Mouse (Mus musculus) A20 (cell line): Measurements from ENCODE around the gene Lclat1.

Experiments
- DNase-seq: peaks from one replicate; pipeline ENCODE4 v3.0.0-alpha.2; 2011; ENCODE audit warnings: low read depth, low spot score

Lclat1 gene

GRCm38 (mm10) chr17:73107158-73108157, at the start of gene Lclat1:
TSS of gene Lclat1 (plus strand) at chr17:73107985.
- DNase-seq, result peak; percentile 97

GRCm38 (mm10) chr17:73058319-73058718, 49.5 kb upstream of the Lclat1 start:
- DNase-seq, result no peak

DNA sequence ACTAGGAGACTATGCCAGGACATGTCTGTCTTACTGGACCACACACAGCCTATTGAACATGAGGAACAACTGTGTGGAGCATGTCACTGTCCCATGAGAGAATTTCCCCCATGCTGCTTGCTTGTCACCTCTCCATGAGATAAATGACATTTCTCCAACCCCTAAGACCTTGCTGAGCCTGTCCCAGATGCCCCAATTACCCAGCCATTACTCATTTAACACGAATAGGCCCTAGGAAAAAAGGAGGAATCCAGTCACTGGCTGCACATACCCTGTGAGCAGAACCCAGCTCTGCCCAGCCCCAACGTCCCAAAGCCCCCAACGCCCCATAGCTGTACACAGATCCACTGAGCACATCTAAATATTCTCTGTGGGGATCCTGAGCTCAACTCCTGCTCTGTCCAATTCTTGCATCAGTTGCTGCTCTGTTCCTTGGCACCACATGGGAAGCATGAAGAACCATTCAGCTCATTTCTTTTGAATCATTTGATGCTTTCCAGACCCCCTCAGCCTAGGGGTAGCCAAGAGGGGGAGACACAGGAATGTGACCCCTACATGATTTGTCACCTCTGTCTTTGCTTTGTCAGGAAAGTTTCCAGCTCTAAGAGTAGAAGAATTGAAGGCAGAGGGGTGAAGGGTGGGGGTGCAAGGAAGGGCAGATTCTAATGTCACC, 47.4 kb upstream of the Lclat1 start:
- no peak for DNase-seq

DNA sequence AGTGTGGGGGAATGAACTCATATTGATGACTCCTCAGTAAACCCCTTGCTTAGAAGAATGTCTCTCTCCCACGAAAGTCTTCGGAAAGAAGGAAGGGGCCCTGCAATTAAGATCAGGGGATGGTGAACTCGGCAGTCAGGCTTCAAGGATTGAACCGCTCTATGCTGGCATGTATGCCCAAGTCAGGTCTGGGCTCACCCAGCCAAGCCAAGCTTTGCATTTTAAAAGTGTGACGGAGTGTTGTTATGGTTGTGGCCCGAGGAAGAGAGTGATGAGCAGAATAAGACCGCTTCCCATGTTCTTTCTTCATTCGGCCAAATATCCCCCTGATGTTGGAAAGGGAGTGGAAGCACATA, 46.9 kb upstream of the Lclat1 start:
- no peak for DNase-seq

DNA sequence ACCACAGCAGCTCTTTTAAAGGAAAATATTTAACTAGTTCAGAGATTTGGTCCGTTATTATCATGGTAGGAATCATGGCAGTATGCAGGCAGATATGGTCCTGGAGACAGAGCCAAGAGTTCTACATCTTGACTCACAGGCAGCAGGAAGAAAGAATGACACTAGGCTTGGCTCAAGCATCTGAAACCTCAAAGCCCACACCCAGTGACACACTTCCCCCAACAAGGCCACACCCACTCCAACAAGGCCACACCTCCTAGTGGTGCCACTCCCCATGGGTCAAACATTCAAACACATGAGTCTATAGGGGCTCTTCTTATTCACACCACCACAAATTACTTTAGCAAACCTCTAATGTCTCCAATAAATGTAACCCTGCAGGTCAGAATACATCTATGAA, 45.1 kb upstream of the Lclat1 start:
- no peak for DNase-seq

GRCm38 (mm10) chr17:73063299-73063698, 44.5 kb upstream of the Lclat1 start:
- no peak for DNase-seq

- DNase-seq, result no peak
These were observed 44.0 kb upstream of the Lclat1 start for GRCm38 (mm10) chr17:73063781-73064180.

- no peak for DNase-seq
These were observed 41.2 kb upstream of the Lclat1 start for GRCm38 (mm10) chr17:73066387-73067169.

DNA sequence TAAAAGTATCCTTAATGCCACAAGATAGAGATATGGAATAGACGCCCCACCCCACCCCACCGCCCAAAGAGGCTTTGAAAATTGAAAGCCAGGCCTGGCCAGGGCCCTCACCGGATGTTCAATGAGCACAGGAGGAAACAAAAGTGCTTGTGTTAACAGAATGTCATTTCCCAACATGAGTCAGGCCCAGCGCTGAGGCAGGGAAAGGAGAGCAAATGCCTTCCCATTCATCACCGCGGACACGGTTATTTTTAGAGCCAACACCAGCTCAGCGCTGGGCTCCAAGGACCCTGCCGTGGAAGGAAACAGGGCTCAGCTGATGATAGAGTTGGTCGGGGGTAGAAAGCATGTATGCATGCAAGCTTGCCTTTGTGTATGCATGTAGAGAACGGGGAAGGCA, 40.4 kb upstream of the Lclat1 start:
- no peak for DNase-seq

DNA sequence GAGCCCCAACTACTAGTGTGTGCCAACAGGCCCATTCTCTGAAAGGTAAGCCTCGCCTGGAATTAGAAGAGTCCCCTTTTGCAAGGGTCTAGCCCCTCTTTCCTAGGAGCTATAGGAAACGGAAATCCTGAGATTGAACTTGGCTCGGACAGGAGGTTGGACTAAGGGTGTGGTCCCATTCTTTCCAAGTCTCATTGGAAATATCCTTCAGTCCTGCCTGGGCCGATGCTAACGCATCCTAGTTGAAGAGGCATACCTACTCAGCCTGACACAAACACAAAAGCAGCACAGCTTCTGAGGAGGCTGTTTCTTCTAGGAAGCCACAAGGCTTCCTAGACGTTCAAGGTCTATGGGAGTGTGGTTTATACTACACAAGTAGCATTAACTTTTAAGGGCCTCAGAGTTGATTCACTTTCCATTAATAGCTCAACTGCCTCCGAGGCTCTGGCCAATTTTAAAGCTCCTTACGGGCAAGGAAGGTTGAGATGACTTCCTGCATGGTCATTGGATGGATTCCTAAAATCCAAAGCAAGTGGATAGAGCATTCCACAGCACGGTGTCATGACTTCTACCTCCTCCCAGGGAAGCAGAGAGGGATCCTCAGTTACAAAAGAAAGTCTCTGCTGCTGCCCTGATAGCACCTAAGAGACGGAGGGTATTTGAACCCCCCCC, 39.3 kb upstream of the Lclat1 start:
- DNase-seq, result no peak

DNA sequence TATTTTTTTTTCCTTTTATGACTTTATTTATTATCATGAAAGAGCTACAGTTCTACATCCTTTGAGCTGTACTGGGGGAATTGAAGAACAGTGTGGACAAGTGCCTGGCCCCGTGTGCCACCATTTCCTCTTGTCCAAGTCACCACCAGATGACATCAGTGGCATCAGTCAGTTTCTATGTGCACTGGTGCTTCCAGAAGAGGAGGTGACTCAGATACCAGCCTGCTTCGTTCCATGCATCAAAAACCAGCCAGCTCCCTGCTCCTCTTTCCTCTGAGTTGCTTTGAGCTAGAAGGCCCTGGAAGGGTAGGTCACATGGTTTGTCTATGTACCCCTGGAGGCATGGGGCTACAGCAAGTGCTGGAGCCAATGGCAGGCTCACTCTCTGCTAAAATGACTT, 37.3 kb upstream of the Lclat1 start:
- DNase-seq, result no peak

DNA sequence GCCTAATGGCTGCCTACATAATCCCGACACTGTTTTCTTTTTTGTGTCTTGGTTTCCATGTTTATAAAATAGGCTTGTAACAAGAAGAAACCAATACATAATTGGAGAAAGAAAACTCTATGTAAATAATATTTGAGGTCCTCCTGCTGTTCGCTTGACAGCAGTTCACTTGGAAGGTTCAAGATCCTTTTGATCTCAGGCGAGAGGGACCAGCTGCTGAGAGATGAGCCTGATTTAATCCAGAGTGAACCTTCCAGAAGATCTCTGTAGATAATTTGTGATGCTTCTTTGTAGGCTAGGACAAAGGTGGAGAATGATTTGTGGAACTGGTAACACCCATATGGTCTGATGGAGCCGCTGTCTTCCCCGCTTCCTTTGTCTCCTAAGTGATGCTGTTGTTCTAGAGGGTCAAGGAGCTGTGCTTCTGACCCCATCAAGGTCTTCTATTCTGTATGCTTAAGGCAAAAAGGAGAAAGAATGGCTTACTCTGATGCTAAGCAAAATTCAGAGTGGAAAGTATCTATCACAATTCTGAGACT, 36.0 kb upstream of the Lclat1 start:
- no peak for DNase-seq

- no peak for DNase-seq
These were observed 35.5 kb upstream of the Lclat1 start for GRCm38 (mm10) chr17:73072286-73072685.

- no peak for DNase-seq
These were observed 33.2 kb upstream of the Lclat1 start for GRCm38 (mm10) chr17:73074631-73075030.

DNA sequence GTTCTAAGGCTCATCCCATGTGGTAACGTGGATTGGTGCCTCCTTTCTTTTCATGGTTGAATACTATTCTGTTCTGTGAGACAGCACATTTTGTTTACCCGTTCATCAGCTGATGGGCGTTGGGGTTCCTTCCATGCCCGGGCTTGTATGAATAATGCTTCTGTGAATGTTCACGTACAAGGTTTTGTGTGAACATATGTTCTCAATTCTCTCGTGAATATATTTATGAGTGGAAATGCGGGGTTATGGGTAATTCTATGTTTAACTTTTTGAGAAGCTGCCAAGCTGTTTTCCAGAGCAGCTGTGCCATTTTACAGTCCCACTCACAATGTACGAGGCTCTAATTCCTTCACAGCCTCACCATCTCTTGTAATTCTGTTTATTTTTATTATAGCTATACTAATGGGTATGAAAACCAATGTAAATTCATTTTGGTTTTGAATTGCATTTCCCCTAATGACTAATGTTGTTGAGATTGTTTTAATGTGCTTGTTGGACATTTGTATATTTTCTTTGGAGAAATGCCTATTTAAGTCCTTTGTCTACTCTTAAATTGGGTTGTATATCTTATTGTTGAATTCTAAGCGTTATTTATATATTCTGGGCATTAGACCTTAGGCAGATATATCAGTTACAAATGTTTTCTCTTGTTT, 32.4 kb upstream of the Lclat1 start:
- no peak for DNase-seq

DNA sequence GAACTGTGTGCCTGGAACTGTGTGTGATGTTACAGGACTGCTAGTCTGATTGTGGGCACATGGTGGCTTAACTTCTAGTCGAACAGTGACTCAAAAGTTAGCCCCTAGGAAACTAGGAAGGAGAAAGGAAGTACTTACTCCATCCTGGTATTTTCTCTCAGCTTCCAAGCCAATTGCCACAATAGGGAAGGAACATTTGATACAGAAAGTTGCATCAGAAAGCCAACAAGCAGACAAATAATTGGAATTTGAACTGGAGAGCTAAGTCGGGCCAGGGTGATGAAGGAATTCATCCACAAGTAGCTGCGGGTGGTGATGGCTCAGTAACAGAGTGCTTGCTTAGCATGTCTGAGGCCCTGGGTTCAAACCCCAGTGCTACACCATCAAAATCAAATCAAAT, 30.1 kb upstream of the Lclat1 start:
- no peak for DNase-seq

DNA sequence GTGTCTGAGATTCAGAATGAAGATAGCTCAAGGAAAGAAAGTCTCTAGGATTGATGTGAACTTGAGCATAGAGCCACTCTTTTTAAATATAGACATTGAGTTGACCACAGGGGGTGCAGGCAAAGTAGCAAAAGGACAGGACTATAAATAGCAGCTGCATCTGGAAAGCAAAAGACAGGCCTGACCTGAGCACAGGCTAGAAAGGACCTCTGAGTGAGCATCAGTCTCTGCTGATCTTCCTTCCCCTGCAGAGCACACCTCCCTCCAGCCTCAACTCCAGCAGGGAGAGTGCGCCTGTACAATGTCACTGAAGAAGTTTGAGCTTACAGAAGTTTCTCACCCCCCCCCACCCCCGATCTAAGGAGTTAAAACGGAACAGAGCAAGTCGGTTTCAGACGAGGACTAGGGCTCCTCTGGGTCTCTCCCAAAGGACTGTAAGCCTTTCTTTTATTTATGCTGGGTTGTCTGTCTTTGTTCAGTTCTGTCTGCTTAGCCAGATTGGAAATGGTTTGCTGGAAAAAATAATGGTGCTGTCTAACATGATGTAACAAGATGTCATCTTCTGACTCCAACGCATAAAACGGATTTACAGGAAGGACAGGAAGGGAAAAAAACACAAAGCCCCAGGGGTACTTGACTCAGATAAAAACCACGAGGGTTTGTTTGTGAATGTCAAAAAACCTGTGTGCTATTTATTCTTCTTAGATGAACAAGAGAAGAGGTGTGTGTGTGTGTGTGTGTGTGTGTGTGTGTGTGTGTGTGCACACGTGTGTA, 26.2 kb upstream of the Lclat1 start:
- DNase-seq, result no peak

DNA sequence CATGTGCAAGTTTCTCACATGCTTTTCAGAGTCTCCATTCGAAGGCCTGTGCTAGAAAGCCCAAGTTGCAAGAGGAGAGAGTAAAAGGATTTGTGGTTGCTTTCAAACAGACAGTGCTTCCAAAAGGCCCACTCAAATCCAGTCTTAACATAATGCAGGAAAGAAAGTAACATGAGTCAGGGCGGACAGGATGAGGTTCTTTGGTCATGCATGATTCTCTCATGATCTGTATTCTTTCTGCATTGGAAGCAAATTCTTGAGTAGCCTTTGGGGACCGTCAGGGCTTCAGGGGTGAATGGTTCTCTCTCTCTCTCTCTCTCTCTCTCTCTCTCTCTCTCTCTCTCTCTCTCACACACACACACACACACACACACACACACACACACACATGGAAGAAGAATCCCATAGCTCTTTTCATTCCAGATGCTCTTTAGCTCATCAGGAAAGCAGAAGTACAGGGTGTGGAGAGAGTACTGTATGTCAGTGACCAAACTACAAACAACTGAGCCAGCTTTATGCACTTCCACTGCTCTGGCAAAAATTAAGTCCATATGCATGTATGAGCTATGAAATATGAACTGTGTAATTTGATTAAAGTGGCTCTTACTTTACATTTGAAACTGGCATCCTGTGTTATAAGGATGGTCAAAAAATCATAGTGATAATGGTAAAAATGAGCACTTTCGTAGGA, 25.1 kb upstream of the Lclat1 start:
- DNase-seq, result no peak
